Mouse (Mus musculus) left cerebral cortex, postnatal 25 days (tissue): ENCODE measurements around the gene Siglecg. TPM values are rescaled to one million over a fixed set of nuclear protein-coding genes. Genes with fewer than 3 reads are reported as not detected.

ENCODE experiments used
- DNase-seq, 2 experiments: peaks; one replicate each; pipeline ENCODE4 v3.0.0; 2022; ENCODE audit warnings: low spot score in 2 of 2, mixed read lengths in 1 of 2
- intact Hi-C: fragments of 180-260 bp; cut with DNase I; formaldehyde crosslinking; loops from one replicate; pipeline ENCODE4 v1.15.1; 2025
- total RNA-seq, 2 experiments: library from RNA; stranded (reverse); gene quantifications; 2 replicates each; pipeline ENCODE4 v1.2.3; 2021

The Siglecg gene
- total RNA-seq, 2 experiments from 2014 or later, result 0.69 TPM; not detected in 1

GRCm38 (mm10) chr7:43438611-43439010 is 30.6 kb downstream of the Siglecg start:
- intact Hi-C loops, result no loop called here
- DNase-seq, result no peak

GRCm38 (mm10) chr7:43440482-43440881 is 32.5 kb downstream of the Siglecg start, which contains the start of gene Cldnd2:
TSS of gene Cldnd2 (plus strand) at chr7:43440782.
- intact Hi-C loops, result no loop called here
- no peak for DNase-seq

- DNase-seq, result no peak
- intact Hi-C loops, result no loop called here
Measured at GRCm38 (mm10) chr7:43441071-43441470, 33.1 kb downstream of the Siglecg start.

GRCm38 (mm10) chr7:43442684-43443083 is 34.7 kb downstream of the Siglecg start:
- intact Hi-C loops, result loop anchor here (2.0 kb wide), 1 partner anchor 130 kb away; the partner anchor contains the start of gene Zfp715
- no peak for DNase-seq

- peak; percentile 71 for DNase-seq
- intact Hi-C loops, result loop anchor here (2.0 kb wide), 1 partner anchor 131 kb away; the partner anchor contains the start of gene Zfp715
Measured at GRCm38 (mm10) chr7:43443126-43443916, 35.3 kb downstream of the Siglecg start.

GRCm38 (mm10) chr7:43443917-43444293 is 35.9 kb downstream of the Siglecg start, which contains the start of the genes Etfb and Gm45233:
TSS of gene Etfb (plus strand) at chr7:43444083.
TSS of gene Gm45233 (plus strand) at chr7:43444128.
- intact Hi-C loops, result loop anchor here (2.0 kb wide), 1 partner anchor 131 kb away; the partner anchor contains the start of gene Zfp715

GRCm38 (mm10) chr7:43447801-43448200 is 39.8 kb downstream of the Siglecg start:
- intact Hi-C loops, result no loop called here
- DNase-seq, result no peak

More at GRCm38 (mm10) chr7:43443917-43444293, 35.9 kb downstream of the Siglecg start, which contains the start of the genes Etfb and Gm45233:
- peak; percentile 93 to 98 for DNase-seq

- DNase-seq, result no peak
- intact Hi-C loops, result no loop called here
Measured at GRCm38 (mm10) chr7:43448246-43448645, 40.2 kb downstream of the Siglecg start.

GRCm38 (mm10) chr7:43449811-43450210 is 41.8 kb downstream of the Siglecg start:
- no peak for DNase-seq
- intact Hi-C loops, result no loop called here

GRCm38 (mm10) chr7:43451726-43452125 is 43.7 kb downstream of the Siglecg start:
- no peak for DNase-seq

GRCm38 (mm10) chr7:43452609-43453008 is 44.6 kb downstream of the Siglecg start:
- intact Hi-C loops, result no loop called here

More at GRCm38 (mm10) chr7:43451726-43452125, 43.7 kb downstream of the Siglecg start:
- intact Hi-C loops, result no loop called here

GRCm38 (mm10) chr7:43453599-43454355 is 45.8 kb downstream of the Siglecg start:
- intact Hi-C loops, result no loop called here

More at GRCm38 (mm10) chr7:43452609-43453008, 44.6 kb downstream of the Siglecg start:
- no peak for DNase-seq

GRCm38 (mm10) chr7:43454371-43454770 is 46.4 kb downstream of the Siglecg start:
- DNase-seq, result no peak
- intact Hi-C loops, result no loop called here

More at GRCm38 (mm10) chr7:43453599-43454355, 45.8 kb downstream of the Siglecg start:
- no peak for DNase-seq

- DNase-seq, result no peak
- intact Hi-C loops, result no loop called here
Measured at GRCm38 (mm10) chr7:43462851-43463250, 54.8 kb downstream of the Siglecg start, which contains the start of gene Vsig10l. TSS of gene Vsig10l (plus strand) at chr7:43463151.

- intact Hi-C loops, result no loop called here
- no peak for DNase-seq
Measured at GRCm38 (mm10) chr7:43463976-43464375, 56.0 kb downstream of the Siglecg start.

- intact Hi-C loops, result loop anchor here (5.0 kb wide), 1 partner anchor 97 kb away; the partner anchor contains the start of gene Zfp658
- no peak for DNase-seq
Measured at GRCm38 (mm10) chr7:43464864-43465343, 56.9 kb downstream of the Siglecg start.

GRCm38 (mm10) chr7:43465344-43466098 is 57.5 kb downstream of the Siglecg start:
- intact Hi-C loops, result loop anchor here (1.0 to 5.0 kb wide), 2 partner anchors 42 to 97 kb away; partner anchors contain the start of gene Zfp658
- peak; percentile 80 for DNase-seq

- intact Hi-C loops, result loop anchor here (1.0 to 5.0 kb wide), 2 partner anchors 43 to 96 kb away; partner anchors contain the start of gene Zfp658
Measured at GRCm38 (mm10) chr7:43466099-43466694, 58.2 kb downstream of the Siglecg start.

More at GRCm38 (mm10) chr7:43466099-43466694, 58.2 kb downstream of the Siglecg start:
- DNase-seq, result peak; percentile 73 to 80
